Mouse (Mus musculus) liver, adult (tissue): ENCODE measurements around the gene Rcan1.

Experiments used
- GATA4 ChIP-seq: IDR thresholded peaks from 2 replicates; pipeline ENCODE4 v1.6.1; 2014; ENCODE audit warnings: mild to moderate bottlenecking, low read length; ENCODE audit not compliant: insufficient replicate concordance

Rcan1 gene

GRCm38 (mm10) chr16:92423363-92423762, 47.3 kb downstream of the Rcan1 start:
- no peak for TF ChIP-seq GATA4

DNA sequence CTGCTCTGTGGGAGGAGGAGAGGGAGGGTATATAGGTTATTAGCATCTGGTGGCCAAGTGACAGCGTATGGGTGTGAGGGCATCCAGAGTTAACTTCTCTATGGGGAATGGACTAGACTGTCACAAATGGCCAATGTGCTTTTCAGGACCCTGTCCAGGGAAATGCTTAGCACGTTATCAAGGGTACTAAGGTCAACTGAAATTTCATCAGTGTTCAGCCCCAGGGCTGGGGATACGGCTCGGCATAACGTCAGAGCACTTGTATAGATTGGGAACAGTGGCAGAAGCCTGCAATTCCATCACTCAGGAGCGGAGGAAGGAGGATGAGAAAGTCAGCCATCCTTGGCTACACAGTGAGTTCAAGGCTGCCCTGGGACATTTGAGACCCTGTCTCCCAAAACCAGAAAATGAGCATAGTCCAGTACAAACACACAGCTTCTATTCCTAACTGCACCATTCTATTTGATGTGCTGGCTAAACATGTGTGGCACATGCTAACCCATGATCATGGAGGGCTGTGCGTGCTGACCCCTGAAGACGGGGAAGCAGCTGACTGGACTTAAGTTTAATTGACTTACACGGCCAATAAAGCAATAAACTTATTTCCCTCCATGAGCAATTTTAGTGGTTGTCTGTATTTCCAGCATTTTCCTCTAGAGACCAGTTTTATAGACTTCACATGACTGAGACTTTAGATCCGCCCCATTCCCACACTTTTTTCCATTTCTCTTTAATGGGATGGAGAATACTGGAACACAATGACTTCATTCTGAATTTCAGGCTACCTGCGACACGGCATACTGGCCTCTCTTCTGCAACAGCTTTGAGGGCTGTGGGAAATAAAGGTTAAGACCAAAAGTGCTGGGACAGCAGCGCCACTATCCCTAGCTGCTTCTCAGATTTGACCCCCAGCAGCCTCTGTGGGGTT, 48.0 kb downstream of the Rcan1 start:
- TF ChIP-seq GATA4: no peak

GRCm38 (mm10) chr16:92421147-92421934, 49.3 kb downstream of the Rcan1 start:
- no peak for TF ChIP-seq GATA4

DNA sequence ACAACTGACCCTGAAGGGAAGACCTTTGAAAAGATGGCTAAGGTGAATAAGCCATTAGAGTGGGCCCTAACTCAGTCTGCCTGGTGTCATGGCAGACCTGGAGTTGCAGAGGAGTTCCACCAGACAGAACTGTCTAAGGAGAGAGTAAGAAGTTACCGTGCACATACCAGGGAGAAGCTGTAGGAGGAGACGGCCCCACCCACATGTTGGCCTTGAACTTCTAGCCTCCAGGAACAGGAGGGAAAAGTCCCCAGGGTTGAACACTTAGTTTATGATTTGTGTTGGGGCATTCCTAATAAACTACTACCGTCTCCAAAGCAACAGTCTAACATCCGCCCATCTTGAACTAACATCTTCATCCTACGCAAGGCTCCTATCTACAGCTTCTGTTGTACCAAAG, 50.0 kb downstream of the Rcan1 start:
- no peak for TF ChIP-seq GATA4

- no peak for TF ChIP-seq GATA4
Observed at GRCm38 (mm10) chr16:92419099-92419498, 51.6 kb downstream of the Rcan1 start.

- no peak for TF ChIP-seq GATA4
Observed at GRCm38 (mm10) chr16:92417267-92417666, 53.4 kb downstream of the Rcan1 start.

DNA sequence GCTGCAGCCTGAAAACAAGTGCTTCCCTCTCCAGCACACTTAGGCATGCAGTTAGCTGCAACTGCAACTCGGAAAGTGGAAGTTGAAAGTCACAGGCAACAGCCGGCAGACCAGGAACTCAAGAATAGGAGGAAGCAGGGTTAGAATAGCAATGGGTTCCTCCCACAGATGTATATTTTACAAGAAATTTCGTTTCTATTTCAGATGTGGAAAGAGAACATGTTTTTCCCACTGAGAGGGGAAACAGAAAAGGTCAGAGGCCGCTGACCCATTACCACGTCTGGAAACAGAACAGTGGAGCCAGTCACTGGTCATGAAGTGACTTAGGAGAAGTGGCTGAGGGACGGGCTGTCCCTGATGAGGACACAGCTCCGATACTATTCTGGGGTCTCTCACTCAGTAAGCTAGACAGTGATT, 55.0 kb downstream of the Rcan1 start:
- no peak for TF ChIP-seq GATA4

- peak; percentile 72; the same call in 1 of the 2 replicates for TF ChIP-seq GATA4
Observed at GRCm38 (mm10) chr16:92415038-92415437, 55.6 kb downstream of the Rcan1 start.

DNA sequence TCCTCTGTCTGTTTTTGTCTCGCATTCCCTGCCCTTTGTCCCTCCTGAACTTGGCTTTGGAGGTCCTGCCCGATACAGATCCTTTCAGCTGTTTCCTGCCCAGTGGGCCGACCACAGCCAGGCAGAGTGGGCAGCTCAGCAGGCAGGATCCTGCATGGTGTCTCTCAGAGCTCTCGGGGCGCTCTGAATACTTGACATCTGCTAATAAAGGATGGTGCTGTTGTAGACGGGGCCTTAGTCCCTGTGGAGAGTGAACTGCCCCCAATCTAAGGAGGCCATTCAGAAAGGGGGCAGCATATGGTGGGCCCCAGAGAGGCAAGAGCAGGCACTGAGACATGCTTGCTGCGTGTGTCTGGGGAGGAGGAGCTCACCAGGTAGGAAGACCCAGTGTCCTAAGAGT, 57.8 kb downstream of the Rcan1 start:
- no peak; the same call in 1 of the 2 replicates for TF ChIP-seq GATA4

- no peak for TF ChIP-seq GATA4
Observed at GRCm38 (mm10) chr16:92411981-92412706, 58.5 kb downstream of the Rcan1 start.

GRCm38 (mm10) chr16:92410344-92410743, 60.3 kb downstream of the Rcan1 start:
- TF ChIP-seq GATA4: no peak

- peak; percentile 89 for TF ChIP-seq GATA4
Observed at GRCm38 (mm10) chr16:92407883-92408282, 62.8 kb downstream of the Rcan1 start.

DNA sequence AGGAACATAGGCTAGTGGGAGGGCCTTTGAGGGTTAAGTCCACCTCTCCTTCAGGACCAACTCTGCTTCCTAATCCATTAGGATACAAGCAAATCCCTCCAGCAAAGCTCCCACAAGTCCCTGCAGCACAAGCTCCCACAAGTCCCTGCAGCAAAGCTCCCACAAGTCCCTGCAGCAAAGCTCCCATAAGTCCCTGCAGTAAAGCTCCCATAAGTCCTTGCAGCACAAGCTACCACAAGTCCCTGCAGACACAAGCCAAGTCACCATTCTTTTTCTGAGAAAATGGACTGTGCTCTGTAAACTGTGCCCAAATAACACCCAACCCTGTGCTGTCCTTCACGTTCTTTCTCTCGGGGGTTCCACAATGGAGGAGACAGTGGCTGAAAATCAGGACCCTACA, 66.5 kb downstream of the Rcan1 start:
- no peak for TF ChIP-seq GATA4

GRCm38 (mm10) chr16:92403069-92403468, 67.6 kb downstream of the Rcan1 start:
- no peak for TF ChIP-seq GATA4

DNA sequence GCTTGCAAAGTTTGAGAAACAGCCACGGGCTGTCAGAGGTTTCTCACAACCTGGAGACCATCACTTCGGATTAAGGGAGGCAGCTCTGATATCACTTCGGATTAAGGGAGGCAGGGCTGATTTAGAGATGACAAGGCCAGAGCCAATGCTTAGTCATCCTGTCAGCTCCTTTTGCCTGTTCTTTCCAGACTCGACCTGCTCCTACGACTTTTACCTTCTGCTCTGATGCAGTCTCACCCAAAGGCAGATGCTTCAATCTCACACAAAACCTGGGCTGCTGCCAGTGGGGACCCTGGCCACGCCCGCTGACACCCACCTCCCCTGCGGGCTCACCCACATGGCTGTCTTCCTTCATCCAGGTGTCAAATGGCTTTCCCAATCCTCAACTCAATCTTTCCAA, 68.5 kb downstream of the Rcan1 start:
- no peak for TF ChIP-seq GATA4
